Mouse (Mus musculus): ENCODE data around the gene Gosr1.

- no peak for TF ChIP-seq GATA1 (IDR thresholded peaks at IDR 0.05; ENCODE audit: borderline replicate concordance, low read length)
- TF ChIP-seq FLI1 (IDR thresholded peaks at IDR 0.05; ENCODE audit: low read length) = no peak
Observed at GRCm38 (mm10) chr11:76810706-76811495, 47.5 kb upstream of the Gosr1 start.
